Mouse (Mus musculus) megakaryocyte, embryonic 14.5 days (primary cell): Measurements from ENCODE around the gene Amer2. TPM values are rescaled to one million over a fixed set of nuclear protein-coding genes. Genes with fewer than 3 reads are reported as not detected.

Experiments
- H3K27me3 ChIP-seq: replicated peaks from 2 replicates; pipeline ENCODE3; 2012; ENCODE audit warnings: inconsistent platforms
- H3K36me3 ChIP-seq: replicated peaks from 2 replicates; pipeline ENCODE3; 2012; ENCODE audit warnings: low read length, inconsistent platforms, mixed read lengths
- H3K4me1 ChIP-seq: 2 replicates; pipeline ENCODE4 v1.6.1; 2012; ENCODE audit warnings: inconsistent platforms
- H3K4me3 ChIP-seq: replicated peaks from 2 replicates; pipeline ENCODE3; 2012; ENCODE audit warnings: moderate library complexity, mild to moderate bottlenecking, inconsistent platforms
- H3K9me3 ChIP-seq: 2 replicates; pipeline ENCODE4 v1.6.1; 2012; ENCODE audit warnings: inconsistent platforms
- FLI1 ChIP-seq: IDR thresholded peaks from 2 replicates; pipeline ENCODE4 v1.6.1; 2012; ENCODE audit warnings: low read length, inconsistent platforms, mixed read lengths
- GATA1 ChIP-seq: IDR thresholded peaks from 3 replicates; pipeline ENCODE4 v1.6.1; 2012; ENCODE audit warnings: mixed read lengths, low read length, inconsistent platforms, borderline replicate concordance
- polyA plus RNA-seq: library from polyadenylated mRNA; stranded (reverse); fragments of >175 nt; gene quantifications from 2 replicates; pipeline ENCODE4 v1.2.3, GENCODE M21; 2012; ENCODE audit warnings: low replicate concordance; ENCODE audit not compliant: insufficient read depth

Amer2 gene
- polyA plus RNA-seq, 1 experiment, result not detected

DNA sequence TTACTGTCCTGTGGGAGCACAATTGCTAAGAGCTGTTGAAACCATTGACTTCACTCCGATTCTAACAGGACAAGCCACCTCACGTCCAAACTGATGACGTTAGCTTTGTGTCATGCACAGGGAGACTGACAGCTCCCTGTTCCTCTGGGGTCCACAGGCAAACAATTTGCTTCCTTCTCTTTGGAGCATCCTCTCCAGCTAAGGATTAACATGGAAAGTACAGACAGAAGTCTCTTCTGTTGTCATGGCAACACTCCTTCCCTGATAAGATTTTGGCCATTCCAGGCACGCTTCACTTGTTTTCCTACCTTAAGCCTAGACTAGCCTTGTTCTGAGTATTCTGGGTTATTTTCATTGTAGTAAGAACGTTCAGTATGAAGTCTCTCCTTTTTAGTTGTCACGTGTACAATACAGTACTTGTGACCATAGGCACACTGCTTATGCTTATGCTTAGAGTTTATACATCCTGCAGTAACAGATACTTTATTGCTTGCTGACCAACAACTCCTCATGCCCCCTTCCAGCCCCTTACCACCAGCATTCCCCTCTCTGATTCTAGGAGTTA, 12.1 kb downstream of the Amer2 start:
- TF ChIP-seq FLI1 (no peak), GATA1 (no peak)
- H3K36me3 ChIP-seq, result no peaks in the 10 kb centered on the region
- no peak overlapping the region for H3K4me3 ChIP-seq
- H3K9me3 ChIP-seq, result no peaks in the 10 kb centered on the region
- H3K27me3 ChIP-seq, result peaks cover 8% of the 10 kb centered on the region
- no peaks in the 10 kb centered on the region for H3K4me1 ChIP-seq

DNA sequence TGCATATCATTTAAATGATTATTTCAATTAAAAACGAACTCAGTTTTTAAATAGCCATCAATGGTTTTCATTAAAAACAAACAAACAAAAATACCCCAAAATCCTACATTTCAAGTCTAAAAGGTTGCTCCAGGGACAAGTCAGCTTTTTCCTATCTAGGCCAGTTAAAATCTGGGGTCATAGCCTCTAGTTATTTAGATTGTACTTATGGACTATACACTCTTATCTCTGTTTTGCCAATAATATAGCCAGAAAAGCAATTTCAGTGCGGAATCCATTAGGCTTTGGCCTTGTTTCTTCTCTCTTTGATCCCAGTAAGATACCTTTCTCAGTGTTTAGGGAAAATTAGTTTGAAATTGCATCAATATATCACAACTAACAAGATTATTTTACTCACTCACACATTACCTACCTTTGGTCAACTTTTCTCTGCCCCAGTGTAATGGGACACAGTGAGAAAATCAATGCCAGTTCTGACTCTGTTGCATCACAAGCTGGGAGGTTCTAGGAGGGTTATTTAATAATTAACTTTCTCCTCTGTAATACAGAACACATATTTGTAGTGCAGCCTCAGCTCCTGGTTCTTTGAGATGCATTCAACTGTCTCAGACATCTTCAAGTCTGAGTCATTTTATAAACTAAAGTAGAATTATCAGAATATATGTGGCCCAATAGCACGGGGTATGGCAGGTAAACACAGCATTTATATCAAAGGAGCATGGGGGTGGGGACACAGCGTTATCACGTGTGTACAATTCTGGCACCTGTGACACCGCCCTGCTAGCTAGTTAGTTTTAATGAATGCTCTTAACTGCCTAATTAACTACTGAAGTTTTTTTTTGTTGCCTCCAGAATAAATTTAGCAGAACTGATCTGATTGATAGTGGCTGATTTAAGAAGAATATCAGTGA, 13.8 kb downstream of the Amer2 start:
- H3K9me3 ChIP-seq, result no peaks in the 10 kb centered on the region
- peaks cover 4% of the 10 kb centered on the region for H3K27me3 ChIP-seq
- TF ChIP-seq GATA1 (no peak), FLI1 (no peak)
- no peaks in the 10 kb centered on the region for H3K36me3 ChIP-seq
- no peak overlapping the region for H3K4me3 ChIP-seq
- H3K4me1 ChIP-seq, result no peaks in the 10 kb centered on the region

- TF ChIP-seq GATA1 (no peak), FLI1 (no peak)
- H3K9me3 ChIP-seq, result no peaks in the 10 kb centered on the region
- no peaks in the 10 kb centered on the region for H3K4me1 ChIP-seq
- no peak overlapping the region for H3K4me3 ChIP-seq
- peaks cover 8% of the 10 kb centered on the region for H3K27me3 ChIP-seq
- no peaks in the 10 kb centered on the region for H3K36me3 ChIP-seq
These were observed 15.3 kb downstream of the Amer2 start for GRCm38 (mm10) chr14:60388332-60388731.

- H3K9me3 ChIP-seq, result no peaks in the 10 kb centered on the region
- TF ChIP-seq FLI1 (no peak), GATA1 (no peak)
These were observed 19.1 kb downstream of the Amer2 start for GRCm38 (mm10) chr14:60392202-60392601.

DNA sequence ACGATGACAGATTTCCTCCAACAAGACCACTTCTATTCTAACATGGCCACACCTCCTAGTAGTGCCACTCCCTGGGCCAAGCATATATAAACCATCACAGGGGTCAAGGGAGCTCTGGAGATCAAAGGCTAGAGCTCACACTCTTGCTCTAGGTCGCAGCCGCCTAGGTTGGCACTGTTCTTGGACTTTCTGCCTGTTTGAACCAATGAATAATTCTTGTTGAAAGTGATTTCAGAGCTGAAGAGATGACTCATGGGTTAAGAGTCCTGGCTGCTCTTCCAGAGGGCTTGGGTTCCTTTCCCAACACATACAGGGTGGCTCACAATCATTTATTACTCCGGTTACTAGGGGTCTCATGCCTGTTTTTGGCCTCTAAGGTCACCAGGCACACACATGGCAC, 24.3 kb downstream of the Amer2 start:
- Histone ChIP-seq H3K36me3 (no peaks in the 10 kb centered on the region), H3K27me3 (peaks cover 6% of the 10 kb centered on the region), H3K4me3 (no peak overlapping the region), H3K4me1 (no peaks in the 10 kb centered on the region), H3K9me3 (peaks cover 2% of the 10 kb centered on the region; the same call in 1 of the 2 replicates)
- no peak for TF ChIP-seq FLI1
- TF ChIP-seq GATA1, result no peak

More at GRCm38 (mm10) chr14:60392202-60392601, 19.1 kb downstream of the Amer2 start:
- Histone ChIP-seq H3K36me3 (no peaks in the 10 kb centered on the region), H3K4me1 (no peaks in the 10 kb centered on the region), H3K27me3 (peaks cover 4% of the 10 kb centered on the region), H3K4me3 (no peak overlapping the region)

- no peaks in the 10 kb centered on the region for H3K36me3 ChIP-seq
- peaks cover 4% of the 10 kb centered on the region for H3K27me3 ChIP-seq
- no peaks in the 10 kb centered on the region for H3K4me1 ChIP-seq
- peaks cover 4% of the 10 kb centered on the region; the same call in 1 of the 2 replicates for H3K9me3 ChIP-seq
- no peak overlapping the region for H3K4me3 ChIP-seq
- TF ChIP-seq FLI1, result no peak
- no peak for TF ChIP-seq GATA1
These were observed 25.8 kb downstream of the Amer2 start for GRCm38 (mm10) chr14:60398861-60399260.

DNA sequence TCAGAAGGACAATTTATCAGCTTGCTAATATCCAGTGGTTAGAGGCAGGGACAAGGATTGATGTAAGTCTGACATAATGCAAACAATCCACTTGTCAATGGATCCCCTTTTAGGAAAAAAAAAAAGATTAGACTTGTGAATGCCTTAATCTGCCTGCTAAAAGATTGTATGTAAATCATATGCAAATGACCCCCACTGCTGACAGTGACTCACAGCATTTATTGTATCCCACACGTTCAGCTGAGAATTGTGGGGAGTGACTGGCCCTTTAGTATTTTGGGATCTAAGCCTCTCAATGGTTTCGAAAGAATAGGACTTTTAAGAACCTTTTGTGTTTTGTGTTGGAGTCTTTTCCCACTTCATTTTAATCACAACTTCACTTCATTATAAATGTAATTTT, 30.2 kb downstream of the Amer2 start:
- Histone ChIP-seq H3K9me3 (peaks cover 8% of the 10 kb centered on the region; the same call in 1 of the 2 replicates), H3K27me3 (peaks cover 4% of the 10 kb centered on the region), H3K4me1 (no peaks in the 10 kb centered on the region), H3K36me3 (no peaks in the 10 kb centered on the region), H3K4me3 (no peak overlapping the region)
- no peak for TF ChIP-seq FLI1
- no peak for TF ChIP-seq GATA1

GRCm38 (mm10) chr14:60405829-60406228, 32.8 kb downstream of the Amer2 start:
- H3K27me3 ChIP-seq, result peaks cover 4% of the 10 kb centered on the region
- H3K4me1 ChIP-seq, result no peaks in the 10 kb centered on the region
- no peak overlapping the region for H3K4me3 ChIP-seq
- no peak for TF ChIP-seq FLI1
- no peak for TF ChIP-seq GATA1
- 0 out of 2 replicates have a peak, but pooled peaks cover 6% of the 10 kb centered on the region for H3K9me3 ChIP-seq
- H3K36me3 ChIP-seq, result no peaks in the 10 kb centered on the region

DNA sequence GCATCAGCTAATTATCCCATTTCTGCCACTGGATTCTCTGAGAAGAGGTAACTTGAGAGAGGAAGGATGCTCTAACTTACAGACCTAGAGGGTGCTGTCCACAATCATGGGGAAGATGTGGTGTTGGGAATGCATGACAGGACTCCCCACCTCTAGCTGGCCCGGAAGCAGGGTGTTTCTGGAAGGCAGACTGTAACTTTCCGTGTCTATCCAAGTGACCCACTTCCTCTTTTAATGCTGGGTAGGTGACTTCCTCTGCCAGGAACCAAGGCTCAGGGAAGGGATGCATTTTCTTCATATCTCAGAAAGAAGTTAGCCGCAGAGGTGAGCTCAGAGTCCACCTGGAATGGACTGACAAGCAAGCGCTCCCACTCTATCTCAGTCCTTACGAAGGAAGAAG, 33.5 kb downstream of the Amer2 start:
- Histone ChIP-seq H3K27me3 (peaks cover 4% of the 10 kb centered on the region), H3K4me1 (no peaks in the 10 kb centered on the region), H3K36me3 (no peaks in the 10 kb centered on the region), H3K4me3 (no peak overlapping the region), H3K9me3 (0 out of 2 replicates have a peak, but pooled peaks cover 6% of the 10 kb centered on the region)
- TF ChIP-seq FLI1 (no peak), GATA1 (no peak)

GRCm38 (mm10) chr14:60407319-60407718, 34.3 kb downstream of the Amer2 start:
- TF ChIP-seq FLI1 (no peak), GATA1 (no peak)
- Histone ChIP-seq H3K27me3 (peaks cover 2% of the 10 kb centered on the region), H3K9me3 (0 out of 2 replicates have a peak, but pooled peaks cover 6% of the 10 kb centered on the region)

More at GRCm38 (mm10) chr14:60407319-60407718, 34.3 kb downstream of the Amer2 start:
- Histone ChIP-seq H3K36me3 (no peaks in the 10 kb centered on the region), H3K4me3 (no peak overlapping the region), H3K4me1 (no peaks in the 10 kb centered on the region)
